In the genomic region with DNA sequence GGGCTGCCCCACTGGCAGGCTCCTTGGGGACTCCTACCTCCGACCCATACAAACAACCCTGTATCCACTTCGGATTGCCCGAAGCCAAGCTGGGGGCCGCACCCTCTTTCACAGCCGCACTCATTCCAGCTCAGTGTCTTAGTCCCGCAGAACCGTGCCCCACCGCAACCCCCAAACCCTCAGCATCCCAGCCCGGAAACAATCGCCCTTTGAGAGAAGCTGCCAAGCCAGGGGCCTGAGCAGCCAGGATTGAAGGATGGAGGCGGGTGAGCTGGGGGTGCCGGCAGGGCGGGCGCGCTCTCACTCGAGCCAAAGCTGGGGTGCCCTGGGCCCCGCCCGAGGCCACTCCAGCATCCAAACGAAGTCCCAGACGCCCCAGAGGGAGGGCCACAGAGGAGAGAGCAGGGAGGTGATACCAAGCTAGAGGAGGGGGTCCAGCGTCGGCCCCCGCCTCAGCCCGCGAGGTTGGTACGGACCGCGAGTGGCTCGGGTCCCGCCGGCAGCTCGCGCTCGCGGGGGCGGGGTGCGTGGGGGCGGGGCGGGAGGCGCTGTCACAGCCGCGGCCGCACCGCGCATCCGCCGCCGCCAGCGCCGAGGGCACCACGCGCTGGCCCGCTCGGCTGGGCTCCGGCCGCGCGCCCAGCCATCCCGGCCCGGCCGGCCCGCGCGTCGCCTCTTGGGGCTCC, we compare ENCODE assay signal across 8 mouse cellular contexts. TPM values are rescaled to one million over a fixed set of nuclear protein-coding genes. Genes with fewer than 3 reads are reported as not detected.
DNase-seq lines count a peak whose midpoint lies in the region; ATAC-seq and TF ChIP-seq lines count a peak whose summit lies in the region.

A gene (plus strand): TSS at position 523 of the 686 bp plus-strand sequence.

- peak within 1 kb of the TSS; percentile 59 for H3K9ac ChIP-seq in embryonic facial prominence, embryonic 12.5 days
- no peak within 1 kb of the TSS for H3K9ac ChIP-seq in intestine, embryonic 15.5 days
- H3K9ac ChIP-seq in stomach, postnatal 0 days (ENCODE audit: low read length) = no peak within 1 kb of the TSS

- TF ChIP-seq EP300 in stomach, postnatal 0 days (optimal IDR thresholded peaks at IDR 0.05) = no peak

- peak; percentile 54 for DNase-seq in heart, adult 11 months
- no peak for DNase-seq in heart, adult 18-20 months
- DNase-seq in ES-CJ7 (ENCODE audit: low read depth, low spot score) = peak; percentile 9
- DNase-seq in stomach, postnatal 0 days (ENCODE audit: low spot score) = peak; percentile 13
- no peak for DNase-seq in gastrocnemius, postnatal 14 days

- peak within 1 kb of the TSS; percentile 98 for H3K4me2 ChIP-seq in embryonic facial prominence, embryonic 12.5 days (replicated peaks)
- H3K4me2 ChIP-seq in intestine, embryonic 15.5 days (replicated peaks) = peak within 1 kb of the TSS; percentile 83
- peak within 1 kb of the TSS; percentile 57 for H3K4me2 ChIP-seq in stomach, postnatal 0 days (replicated peaks; ENCODE audit: low read depth)

- 2% methylated on average over 29 of the region's 65 CpGs for WGBS in embryonic facial prominence, embryonic 12.5 days
- WGBS in intestine, embryonic 15.5 days = 2% methylated on average over 44 of the region's 65 CpGs
- WGBS in stomach, postnatal 0 days = 1% methylated on average over 43 of the region's 65 CpGs

- no peaks in the 10 kb centered on the region for H3K4me1 ChIP-seq in embryonic facial prominence, embryonic 12.5 days
- H3K4me1 ChIP-seq in intestine, embryonic 15.5 days (replicated peaks) = peaks cover 4% of the 10 kb centered on the region; the same call in 1 of the 2 replicates
- H3K4me1 ChIP-seq in stomach, postnatal 0 days (replicated peaks; ENCODE audit: control insufficient read depth, insufficient read depth) = no peaks in the 10 kb centered on the region

- peak; percentile 72 for ATAC-seq in embryonic facial prominence, embryonic 12.5 days (ENCODE audit: insufficient number of reproducible peaks, insufficient read depth, low FRiP score, low TSS enrichment)
- peak; percentile 61 for ATAC-seq in intestine, embryonic 15.5 days
- 0 out of 2 replicates have a peak, but pooled peaks have one; percentile 31 for ATAC-seq in megakaryocyte progenitor cell, adult 5-6 weeks (replicated peaks; ENCODE audit: poor library complexity)
- ATAC-seq in stomach, postnatal 0 days (ENCODE audit: low FRiP score, low TSS enrichment) = peak; percentile 42; the same call in 1 of the 2 replicates

- no peaks in the 10 kb centered on the region for H3K36me3 ChIP-seq in embryonic facial prominence, embryonic 12.5 days
- H3K36me3 ChIP-seq in intestine, embryonic 15.5 days = no peaks in the 10 kb centered on the region
- no peaks in the 10 kb centered on the region for H3K36me3 ChIP-seq in stomach, postnatal 0 days (ENCODE audit: control insufficient read depth, insufficient read depth, low read length)

- H3K27ac ChIP-seq in embryonic facial prominence, embryonic 12.5 days = no peak within 1 kb of the TSS
- H3K27ac ChIP-seq in intestine, embryonic 15.5 days = no peak within 1 kb of the TSS
- no peak within 1 kb of the TSS for H3K27ac ChIP-seq in stomach, postnatal 0 days (replicated peaks)

- intact Hi-C loops in gastrocnemius, postnatal 14 days (cut with DNase I; ENCODE audit: low total_unique reads) = no loop called here

- H3K9me3 ChIP-seq in embryonic facial prominence, embryonic 12.5 days = no peaks in the 10 kb centered on the region
- H3K9me3 ChIP-seq in intestine, embryonic 15.5 days = no peaks in the 10 kb centered on the region
- no peaks in the 10 kb centered on the region for H3K9me3 ChIP-seq in stomach, postnatal 0 days (ENCODE audit: control insufficient read depth, low read length)

- TF ChIP-seq CTCF in stomach, postnatal 0 days (IDR thresholded peaks at IDR 0.05; ENCODE audit: low read depth) = no peak

- peak within 1 kb of the TSS; percentile 61 for H3K4me3 ChIP-seq in embryonic facial prominence, embryonic 12.5 days
- peak within 1 kb of the TSS; percentile 40 for H3K4me3 ChIP-seq in intestine, embryonic 15.5 days (replicated peaks)
- peak within 1 kb of the TSS; percentile 36 for H3K4me3 ChIP-seq in stomach, postnatal 0 days (ENCODE audit: low read depth, low read length)

- H3K27me3 ChIP-seq in embryonic facial prominence, embryonic 12.5 days = peaks cover 47% of the 10 kb centered on the region
- H3K27me3 ChIP-seq in intestine, embryonic 15.5 days (replicated peaks) = peaks cover 41% of the 10 kb centered on the region
- H3K27me3 ChIP-seq in stomach, postnatal 0 days (ENCODE audit: control insufficient read depth, insufficient read depth, low read length) = peaks cover 3% of the 10 kb centered on the region; the same call in 1 of the 2 replicates

RNA-seq across cellular contexts. Expression of the gene that starts here (rescaled TPM):
- not detected for total RNA-seq in heart, adult 18-20 months (2021)
- polyA plus RNA-seq in embryonic facial prominence, embryonic 12.5 days (2016; fragmentation: Nextera tagmentation; extraction: Ambion mirVana) = 1.3 and 1.4 TPM in 2 replicates
- 0.21 and 0.32 TPM in 2 replicates for polyA plus RNA-seq in intestine, embryonic 15.5 days (2015; fragmentation: Nextera tagmentation; extraction: Ambion mirVana)
- total RNA-seq in megakaryocyte progenitor cell, adult 5-6 weeks (2015) = not detected in 2 replicates
- not detected in 2 replicates for total RNA-seq in megakaryocyte progenitor cell, adult 5-6 weeks (2017)
- polyA plus RNA-seq in stomach, postnatal 0 days (2015; fragmentation: Nextera tagmentation; extraction: Ambion mirVana) = 0.02 and 0.05 TPM in 2 replicates
- 1 to 10 TPM; 1.7 to 2.0 TPM for total RNA-seq in gastrocnemius, postnatal 14 days (2021)

Comparison
In these comparisons a context has a peak if more than half of its experiments do, and no peak if none do; other contexts are left out.
1. DNase-seq: peak in heart, adult 11 months (single experiment) and ES-CJ7 (single experiment); none in heart, adult 18-20 months (0 of 2) and gastrocnemius, postnatal 14 days (single experiment).
2. Peak in ATAC-seq, H3K4me3 ChIP-seq and H3K4me2 ChIP-seq in intestine, embryonic 15.5 days; RNA of the gene not detected or under 1 TPM.
3. Peak in ATAC-seq in megakaryocyte progenitor cell, adult 5-6 weeks; RNA of the gene not detected or under 1 TPM.
4. Peak in DNase-seq, ATAC-seq, H3K4me3 ChIP-seq and H3K4me2 ChIP-seq in stomach, postnatal 0 days; RNA of the gene not detected or under 1 TPM.
5. Peak in every context shown above with its lines, with median percentiles within 50 percentile points of each other: ATAC-seq, H3K4me2 ChIP-seq and H3K4me3 ChIP-seq.